Mouse (Mus musculus) midbrain, postnatal 0 days (tissue): ENCODE measurements around the gene Gbgt1. TPM values are rescaled to one million over a fixed set of nuclear protein-coding genes. Genes with fewer than 3 reads are reported as not detected.

Experiments used
- ATAC-seq: fragments of 200-750 bp; cut with Nextera tagmentation; 2 replicates; pipeline ENCODE4 v1.8.0; 2017; ENCODE audit warnings: moderate number of reproducible peaks, mild to moderate bottlenecking, moderate TSS enrichment, moderate library complexity; ENCODE audit not compliant: low FRiP score
- DNase-seq: peaks from one replicate; pipeline ENCODE4 v3.0.0-alpha.2; 2015; ENCODE audit warnings: low spot score
- H3K27ac ChIP-seq: fragments of 300-500 bp; sonication (generic); 2 replicates; pipeline ENCODE4 v1.5.1; 2014; ENCODE audit warnings: low read depth, mild to moderate bottlenecking, low read length, mixed read lengths
- H3K27me3 ChIP-seq: fragments of 300-500 bp; sonication (generic); 2 replicates; pipeline ENCODE4 v1.6.1; 2014; ENCODE audit warnings: low read length, control low read depth, mixed read lengths; ENCODE audit not compliant: insufficient read depth
- H3K36me3 ChIP-seq: fragments of 300-500 bp; sonication (generic); 2 replicates; pipeline ENCODE4 v1.6.1; 2014; ENCODE audit warnings: low read length, control low read depth, mixed read lengths; ENCODE audit not compliant: insufficient read depth
- H3K4me1 ChIP-seq: fragments of 300-500 bp; sonication (generic); 2 replicates; pipeline ENCODE4 v1.6.1; 2014; ENCODE audit warnings: mild to moderate bottlenecking, control low read depth, antibody characterized with exemption, low read length, mixed read lengths; ENCODE audit not compliant: insufficient read depth
- H3K4me2 ChIP-seq: fragments of 300-500 bp; sonication (generic); 2 replicates; pipeline ENCODE4 v1.6.1; 2014; ENCODE audit warnings: low read depth, mild to moderate bottlenecking, low read length, mixed read lengths; ENCODE audit not compliant: poor library complexity, severe bottlenecking
- H3K4me3 ChIP-seq: fragments of 300-500 bp; sonication (generic); 2 replicates; pipeline ENCODE4 v1.5.1; 2014; ENCODE audit warnings: low read depth, mild to moderate bottlenecking, low read length, moderate library complexity
- H3K9ac ChIP-seq: fragments of 300-500 bp; sonication (generic); replicated peaks from 2 replicates; pipeline ENCODE4 v1.6.1; 2014; ENCODE audit warnings: mild to moderate bottlenecking, low read length, moderate library complexity, mixed read lengths; ENCODE audit not compliant: poor library complexity, severe bottlenecking
- H3K9me3 ChIP-seq: fragments of 300-500 bp; sonication (generic); 2 replicates; pipeline ENCODE4 v1.6.1; 2016; ENCODE audit warnings: low read length, control low read depth
- CTCF ChIP-seq: IDR thresholded peaks from 2 replicates; pipeline ENCODE4 v1.5.1; 2016; ENCODE audit warnings: antibody characterized with exemption, mild to moderate bottlenecking
- WGBS: fragments of 180-500 bp; shearing (Covaris S2); extraction: QIAGEN DNeasy Blood & Tissue Kit; methylation state at CpG from one replicate; pipeline ENCODE4 v1.1.7; 2014; 5-methylcytosine and 5-hydroxymethylcytosine counted together
- polyA plus RNA-seq: library from polyadenylated mRNA; unstranded; fragments of >200 nt; fragmentation: Nextera tagmentation; extraction: Ambion mirVana; gene quantifications from 2 replicates; pipeline ENCODE4 v1.2.1, GENCODE M21; 2015
- total RNA-seq: library from RNA; depleted of rRNA; stranded (reverse); fragments of >200 nt; gene quantifications from 2 replicates; pipeline ENCODE4 v1.2.3, GENCODE M21; 2014

Gbgt1 gene
- total and polyA plus RNA-seq, 2 experiments from 2014 or later = 0.81 to 5.4 TPM

GRCm38 (mm10) chr2:28517206-28517909 lies 20.7 kb downstream of the Gbgt1 start:
- Histone ChIP-seq H3K9me3 (no peaks in the 10 kb centered on the region), H3K36me3 (peaks cover 9% of the 10 kb centered on the region; the same call in 1 of the 2 replicates), H3K27ac (peak overlapping the region; percentile 67), H3K4me3 (no peak overlapping the region), H3K4me2 (peak overlapping the region; percentile 13; the same call in 1 of the 2 replicates), H3K4me1 (peaks cover 32% of the 10 kb centered on the region), H3K9ac (no peak overlapping the region), H3K27me3 (no peaks in the 10 kb centered on the region)
- 46% methylated on average over 5 of the region's 5 CpGs for WGBS
- DNase-seq (peak; percentile 73), ATAC-seq (no peak)
- peak; percentile 76 for TF ChIP-seq CTCF

- Histone ChIP-seq H3K4me2 (peak overlapping the region; percentile 13), H3K9me3 (no peaks in the 10 kb centered on the region), H3K4me3 (no peak overlapping the region), H3K4me1 (peaks cover 32% of the 10 kb centered on the region), H3K27me3 (no peaks in the 10 kb centered on the region), H3K36me3 (peaks cover 10% of the 10 kb centered on the region; the same call in 1 of the 2 replicates), H3K9ac (peak overlapping the region; percentile 15; the same call in 1 of the 2 replicates), H3K27ac (peak overlapping the region; percentile 67)
- 0% methylated on average over 2 of the region's 2 CpGs for WGBS
- DNase-seq (peak; percentile 70), ATAC-seq (peak; percentile 28; the same call in 1 of the 2 replicates)
- TF ChIP-seq CTCF = no peak
Observed at GRCm38 (mm10) chr2:28518231-28518630, 21.5 kb downstream of the Gbgt1 start.

- Histone ChIP-seq H3K4me3 (no peak overlapping the region), H3K27me3 (no peaks in the 10 kb centered on the region), H3K9ac (peak overlapping the region; percentile 44; the same call in 1 of the 2 replicates), H3K36me3 (peaks cover 10% of the 10 kb centered on the region; the same call in 1 of the 2 replicates), H3K4me1 (peaks cover 32% of the 10 kb centered on the region), H3K9me3 (no peaks in the 10 kb centered on the region), H3K27ac (no peak overlapping the region), H3K4me2 (no peak overlapping the region)
- TF ChIP-seq CTCF = no peak
- no peak for ATAC-seq
- no peak for DNase-seq
- WGBS = 59% methylated on average over 5 of the region's 5 CpGs
Observed at GRCm38 (mm10) chr2:28520581-28520980, 23.9 kb downstream of the Gbgt1 start.

GRCm38 (mm10) chr2:28521571-28522151 lies 25.0 kb downstream of the Gbgt1 start:
- Histone ChIP-seq H3K27me3 (no peaks in the 10 kb centered on the region), H3K9me3 (no peaks in the 10 kb centered on the region), H3K9ac (no peak overlapping the region), H3K4me3 (no peak overlapping the region), H3K4me1 (peaks cover 30% of the 10 kb centered on the region), H3K36me3 (peaks cover 13% of the 10 kb centered on the region), H3K4me2 (no peak overlapping the region), H3K27ac (peak overlapping the region; percentile 62)
- WGBS = 72% methylated on average over 6 of the region's 6 CpGs
- TF ChIP-seq CTCF = no peak
- DNase-seq (peak; percentile 71), ATAC-seq (peak; percentile 47)

GRCm38 (mm10) chr2:28522166-28522565 lies 25.5 kb downstream of the Gbgt1 start:
- Histone ChIP-seq H3K4me3 (no peak overlapping the region), H3K4me2 (no peak overlapping the region), H3K36me3 (peaks cover 15% of the 10 kb centered on the region), H3K27ac (peak overlapping the region; percentile 62), H3K9me3 (no peaks in the 10 kb centered on the region), H3K27me3 (no peaks in the 10 kb centered on the region), H3K9ac (no peak overlapping the region), H3K4me1 (peaks cover 30% of the 10 kb centered on the region)
- ATAC-seq (no peak), DNase-seq (no peak)
- no peak for TF ChIP-seq CTCF
- WGBS = 81% methylated on average over 4 of the region's 4 CpGs

GRCm38 (mm10) chr2:28523643-28524117 lies 27.0 kb downstream of the Gbgt1 start:
- Histone ChIP-seq H3K4me1 (peaks cover 26% of the 10 kb centered on the region; the same call in 1 of the 2 replicates), H3K9ac (no peak overlapping the region), H3K4me2 (no peak overlapping the region), H3K4me3 (no peak overlapping the region), H3K27ac (peak overlapping the region; percentile 63; the same call in 1 of the 2 replicates), H3K27me3 (no peaks in the 10 kb centered on the region), H3K9me3 (no peaks in the 10 kb centered on the region), H3K36me3 (peaks cover 19% of the 10 kb centered on the region)
- DNase-seq (peak; percentile 92), ATAC-seq (peak; percentile 67)
- WGBS = 4% methylated on average over 5 of the region's 5 CpGs
- TF ChIP-seq CTCF = no peak
